Mouse (Mus musculus): ENCODE measurements at regions not wholly inside any gene's neighbourhood (a gene's known extent, or its start where the extent isn't known, plus 50 kb on each side); places are given as distances from the start of the nearest gene placed in this dataset.

- no peak overlapping the region for H3K4me3 ChIP-seq (ENCODE audit: control insufficient read depth in 1 of 2, insufficient read depth in 1 of 2, low read depth in 2 of 2, low read length in 2 of 2)
- H3K27ac ChIP-seq (ENCODE audit: control insufficient read depth, low read depth, low read length): no peak overlapping the region
- no peak for DNase-seq (ENCODE audit: low read depth, low spot score)
- H3K9ac ChIP-seq (ENCODE audit: control insufficient read depth, low read depth, low read length, poor library complexity, severe bottlenecking): no peak overlapping the region
- no peaks in the 10 kb centered on the region for H3K36me3 ChIP-seq (ENCODE audit: control insufficient read depth in 1 of 2, insufficient read depth in 2 of 2, low read length in 2 of 2)
- no peaks in the 10 kb centered on the region for H3K4me1 ChIP-seq (ENCODE audit: control insufficient read depth in 1 of 2, insufficient read depth in 2 of 2, low read length in 2 of 2)
- TF ChIP-seq E2F4 (IDR thresholded peaks at IDR 0.05; ENCODE audit: borderline replicate concordance, low read depth, low read length): no peak
- H3K79me2 ChIP-seq (ENCODE audit: control insufficient read depth, insufficient read depth, low read length, poor library complexity): no peaks in the 10 kb centered on the region
- H3K27me3 ChIP-seq (ENCODE audit: control insufficient read depth in 1 of 2, insufficient read depth in 2 of 2, low read length in 2 of 2): no peaks in the 10 kb centered on the region
- no peaks in the 10 kb centered on the region for H3K9me3 ChIP-seq (replicated peaks; ENCODE audit: insufficient read depth, low read length)
Measured at GRCm38 (mm10) chr5:39177891-39178290, 301.3 kb upstream of the Clnk start.

- H3K79me2 ChIP-seq (ENCODE audit: control insufficient read depth, insufficient read depth, low read length, poor library complexity): no peaks in the 10 kb centered on the region
- H3K9ac ChIP-seq (ENCODE audit: control insufficient read depth, low read depth, low read length, poor library complexity, severe bottlenecking): no peak overlapping the region
- H3K27ac ChIP-seq (ENCODE audit: control insufficient read depth, low read depth, low read length): no peak overlapping the region
- H3K36me3 ChIP-seq (ENCODE audit: control insufficient read depth in 1 of 2, insufficient read depth in 2 of 2, low read length in 2 of 2): no peaks in the 10 kb centered on the region
- no peak overlapping the region for H3K4me3 ChIP-seq (ENCODE audit: control insufficient read depth in 1 of 2, insufficient read depth in 1 of 2, low read depth in 2 of 2, low read length in 2 of 2)
- TF ChIP-seq TCF12 (IDR thresholded peaks at IDR 0.05; ENCODE audit: low read depth, low read length) (no peak), RCOR1 (IDR thresholded peaks at IDR 0.05; ENCODE audit: low read depth, low read length) (no peak), ZC3H11A (IDR thresholded peaks at IDR 0.05; ENCODE audit: low read depth, low read length) (no peak), ELF1 (IDR thresholded peaks at IDR 0.05; ENCODE audit: low read depth, low read length) (no peak), POLR2AphosphoS5 (IDR thresholded peaks at IDR 0.05; ENCODE audit: borderline replicate concordance, low read depth, low read length) (no peak), MYB (IDR thresholded peaks at IDR 0.05; ENCODE audit: low read depth, low read length) (no peak), MEF2A (IDR thresholded peaks at IDR 0.05; ENCODE audit: extremely low read depth, insufficient replicate concordance, low read depth, low read length, poor library complexity, severe bottlenecking) (no peak), MYC (IDR thresholded peaks at IDR 0.05; ENCODE audit: low read depth, low read length) (no peak), EP300 (IDR thresholded peaks at IDR 0.05; ENCODE audit: low read depth in 1 of 2, low read length in 2 of 2) (no peak), GABPA (IDR thresholded peaks at IDR 0.05; ENCODE audit: low read depth, low read length) (no peak), KAT2A (conservative IDR thresholded peaks at IDR 0.05; ENCODE audit: low read depth, low read length) (no peak), SIN3A (IDR thresholded peaks at IDR 0.05; ENCODE audit: low read length) (no peak), CTCF (IDR thresholded peaks at IDR 0.05 in 2 of 3, conservative IDR thresholded peaks at IDR 0.05 in 1 of 3; ENCODE audit: control insufficient read depth in 1 of 3, insufficient read depth in 1 of 3, low read depth in 2 of 3, low read length in 3 of 3, poor library complexity in 1 of 3, severe bottlenecking in 1 of 3) (no peak), USF2 (IDR thresholded peaks at IDR 0.05; ENCODE audit: borderline replicate concordance in 1 of 2, insufficient read depth in 1 of 2, low read depth in 1 of 2, low read length in 2 of 2) (no peak), POLR2A (IDR thresholded peaks at IDR 0.05; ENCODE audit: control insufficient read depth in 1 of 2, insufficient read depth in 1 of 2, low read depth in 1 of 2, low read length in 2 of 2, poor library complexity in 1 of 2) (no peak), NELFE (IDR thresholded peaks at IDR 0.05; ENCODE audit: low read depth, low read length) (no peak), UBTF (IDR thresholded peaks at IDR 0.05; ENCODE audit: borderline replicate concordance, insufficient read depth, low read depth, low read length) (no peak)
- DNase-seq (ENCODE audit: low read depth, low spot score): no peak
- H3K9me3 ChIP-seq (replicated peaks; ENCODE audit: insufficient read depth, low read length): no peaks in the 10 kb centered on the region
- no peaks in the 10 kb centered on the region for H3K4me1 ChIP-seq (ENCODE audit: control insufficient read depth in 1 of 2, insufficient read depth in 2 of 2, low read length in 2 of 2)
- H3K27me3 ChIP-seq (ENCODE audit: control insufficient read depth in 1 of 2, insufficient read depth in 2 of 2, low read length in 2 of 2): no peaks in the 10 kb centered on the region
Measured at GRCm38 (mm10) chr5:39176906-39177305, 300.3 kb upstream of the Clnk start.
